ENCODE assay signal across 8 mouse cellular contexts in genomic region chr4:9135481-9136187, GRCm38 (mm10).
A peak's percentile ranks its signal among the peaks of the same experiment; 100 is the strongest.
DNase-seq lines count a peak whose midpoint lies in the region; ATAC-seq and TF ChIP-seq lines count a peak whose summit lies in the region.

No protein-coding gene starts in this region.

- no peaks in the 10 kb centered on the region for H3K36me3 ChIP-seq in embryonic facial prominence, embryonic 14.5 days (ENCODE audit: control insufficient read depth, insufficient read depth, low read length)
- H3K36me3 ChIP-seq in limb, embryonic 13.5 days: no peaks in the 10 kb centered on the region
- no peaks in the 10 kb centered on the region for H3K36me3 ChIP-seq in midbrain, embryonic 16.5 days (ENCODE audit: control insufficient read depth, insufficient read depth, low read length)
- no peaks in the 10 kb centered on the region for H3K36me3 ChIP-seq in spleen, adult 2 months (ENCODE audit: control insufficient read depth, insufficient read depth, low read length)

- peaks cover 4% of the 10 kb centered on the region; the same call in 1 of the 2 replicates for H3K9me3 ChIP-seq in embryonic facial prominence, embryonic 14.5 days (ENCODE audit: control insufficient read depth, low read length)
- peaks cover 2% of the 10 kb centered on the region; the same call in 1 of the 2 replicates for H3K9me3 ChIP-seq in limb, embryonic 13.5 days
- H3K9me3 ChIP-seq in midbrain, embryonic 16.5 days (replicated peaks; ENCODE audit: control insufficient read depth, low read length, poor library complexity, severe bottlenecking): no peaks in the 10 kb centered on the region

- H3K9ac ChIP-seq in embryonic facial prominence, embryonic 14.5 days (ENCODE audit: low read depth, low read length): 0 out of 2 replicates have a peak overlapping the region, but pooled peaks have one; percentile 43
- peak overlapping the region; percentile 36 for H3K9ac ChIP-seq in limb, embryonic 13.5 days
- peak overlapping the region; percentile 65; the same call in 1 of the 2 replicates for H3K9ac ChIP-seq in midbrain, embryonic 16.5 days (ENCODE audit: low read depth, low read length)

- peak; percentile 91 for ATAC-seq in embryonic facial prominence, embryonic 14.5 days (ENCODE audit: low read depth)
- ATAC-seq in limb, embryonic 13.5 days (ENCODE audit: low FRiP score, low read depth): peak; percentile 89
- ATAC-seq in midbrain, embryonic 16.5 days: peak; percentile 95

- H3K27me3 ChIP-seq in embryonic facial prominence, embryonic 14.5 days (replicated peaks; ENCODE audit: control insufficient read depth, insufficient read depth, low read length): no peaks in the 10 kb centered on the region
- 0 out of 2 replicates have a peak, but pooled peaks cover 9% of the 10 kb centered on the region for H3K27me3 ChIP-seq in limb, embryonic 13.5 days
- no peaks in the 10 kb centered on the region for H3K27me3 ChIP-seq in midbrain, embryonic 16.5 days (ENCODE audit: control insufficient read depth, insufficient read depth, low read depth, low read length)
- H3K27me3 ChIP-seq in spleen, adult 2 months (ENCODE audit: control insufficient read depth, insufficient read depth, low read length): no peaks in the 10 kb centered on the region

- no peaks in the 10 kb centered on the region for H3K4me1 ChIP-seq in embryonic facial prominence, embryonic 14.5 days (ENCODE audit: control insufficient read depth, insufficient read depth, low read length)
- peaks cover 6% of the 10 kb centered on the region; the same call in 1 of the 2 replicates for H3K4me1 ChIP-seq in limb, embryonic 13.5 days
- H3K4me1 ChIP-seq in midbrain, embryonic 16.5 days (ENCODE audit: control insufficient read depth, insufficient read depth, low read length): peaks cover 9% of the 10 kb centered on the region
- no peaks in the 10 kb centered on the region for H3K4me1 ChIP-seq in spleen, adult 2 months (ENCODE audit: control insufficient read depth, insufficient read depth, insufficient read length)

- no peak for TF ChIP-seq POLR2A in spleen, adult 2 months (IDR thresholded peaks at IDR 0.05; ENCODE audit: low read depth, low read length)

- H3K27ac ChIP-seq in embryonic facial prominence, embryonic 14.5 days (replicated peaks; ENCODE audit: low read depth, low read length): no peak overlapping the region
- no peak overlapping the region for H3K27ac ChIP-seq in limb, embryonic 13.5 days
- H3K27ac ChIP-seq in midbrain, embryonic 16.5 days (ENCODE audit: low read length): peak overlapping the region; percentile 87
- no peak overlapping the region for H3K27ac ChIP-seq in spleen, adult 2 months (ENCODE audit: insufficient read depth, low read length)

- 8% methylated on average over 21 of the region's 21 CpGs for WGBS in embryonic facial prominence, embryonic 14.5 days
- WGBS in limb, embryonic 13.5 days: 10% methylated on average over 21 of the region's 21 CpGs
- whole genome bisulfite sequencing in midbrain, embryonic 16.5 days: 10% methylated on average over 21 of the region's 21 CpGs
- WGBS in spleen, adult 2 months: 17% methylated on average over 21 of the region's 21 CpGs

- peak overlapping the region; percentile 29 for H3K4me3 ChIP-seq in embryonic facial prominence, embryonic 14.5 days (ENCODE audit: low read depth, low read length)
- peak overlapping the region; percentile 32 for H3K4me3 ChIP-seq in limb, embryonic 13.5 days
- peak overlapping the region; percentile 25 for H3K4me3 ChIP-seq in midbrain, embryonic 16.5 days (ENCODE audit: low read depth, low read length)
- H3K4me3 ChIP-seq in spleen, adult 2 months (ENCODE audit: extremely low read depth, insufficient read depth, insufficient read length): no peak overlapping the region

- peak; percentile 89 for DNase-seq in 416B (ENCODE audit: low read depth)
- DNase-seq in adrenal gland, postnatal 4 days (ENCODE audit: low spot score in 2 of 2): peak; percentile 83 to 93
- DNase-seq in embryonic facial prominence, embryonic 14.5 days (ENCODE audit: low spot score): peak; percentile 94
- DNase-seq in heart, adult 9 months (ENCODE audit: low spot score in 2 of 2): peak; percentile 64 to 87
- peak; percentile 89 for DNase-seq in kidney, adult 9 months
- DNase-seq in spleen, adult 2 months (ENCODE audit: low read depth in 1 of 2, low spot score in 2 of 2): peak; percentile 41 to 84

- peak; percentile 81; the same call in 1 of the 2 replicates for TF ChIP-seq CTCF in spleen, adult 2 months (IDR thresholded peaks at IDR 0.05; ENCODE audit: extremely low read depth, insufficient read depth, insufficient read length, insufficient replicate concordance)

- peak overlapping the region; percentile 57 for H3K4me2 ChIP-seq in embryonic facial prominence, embryonic 14.5 days (ENCODE audit: low read depth, low read length)
- peak overlapping the region; percentile 59 for H3K4me2 ChIP-seq in limb, embryonic 13.5 days (replicated peaks)
- H3K4me2 ChIP-seq in midbrain, embryonic 16.5 days (ENCODE audit: low read length): peak overlapping the region; percentile 55
